Comparison of ENCODE assay signal across 27 mouse cellular contexts in genomic region chr11:8607123-8607522, GRCm38 (mm10).
"Had no signal": no experiment of that assay in that cellular context is flagged by ENCODE, and none has a peak within 500 bp of the region (broad histone marks: within the 10 kb centered on the region; RNA-seq: fewer than 3 reads in every experiment).

No protein-coding gene starts in this region.

- H3K4me3 ChIP-seq: embryonic facial prominence, embryonic 10.5 days; embryonic facial prominence, embryonic 12.5 days; embryonic facial prominence, embryonic 13.5 days; embryonic facial prominence, embryonic 15.5 days; erythroblast, embryonic 14.5 days; forebrain, embryonic 10.5 days; forebrain, embryonic 12.5 days; forebrain, embryonic 13.5 days; forebrain, embryonic 15.5 days; gastrocnemius, adult 2 months; heart, adult 2 months; heart, embryonic 10.5 days had no signal

- ATAC-seq: forebrain, embryonic 13.5 days; forebrain, embryonic 14.5 days; forebrain, embryonic 15.5 days; forebrain, embryonic 16.5 days; forebrain, postnatal 0 days had no signal

- H3K4me2 ChIP-seq: embryonic facial prominence, embryonic 12.5 days; embryonic facial prominence, embryonic 13.5 days; embryonic facial prominence, embryonic 15.5 days; forebrain, embryonic 12.5 days; forebrain, embryonic 13.5 days; forebrain, embryonic 15.5 days had no signal

- H3K27ac ChIP-seq: embryonic facial prominence, embryonic 10.5 days; embryonic facial prominence, embryonic 12.5 days; embryonic facial prominence, embryonic 13.5 days; embryonic facial prominence, embryonic 15.5 days; forebrain, embryonic 10.5 days; forebrain, embryonic 12.5 days; forebrain, embryonic 13.5 days; forebrain, embryonic 15.5 days; gastrocnemius, adult 2 months; heart, adult 2 months; heart, embryonic 10.5 days had no signal

- H3K36me3 ChIP-seq: forebrain, embryonic 12.5 days; forebrain, embryonic 15.5 days had no signal

- DNase-seq: cerebellum, adult 9-11 months; cerebellum, postnatal 10 days; cerebellum, postnatal 14 days; cerebellum, postnatal 25 days; cerebellum, postnatal 36 days; embryo, embryonic 11 days; forebrain, postnatal 0 days; gastrocnemius, adult 2 months; gastrocnemius, postnatal 10 days; gastrocnemius, postnatal 14 days; gastrocnemius, postnatal 25 days; gastrocnemius, postnatal 36 days; heart, adult 11 months; heart, adult 18-20 months; heart, adult 2 months had no signal

- H3K27me3 ChIP-seq: embryonic facial prominence, embryonic 12.5 days; embryonic facial prominence, embryonic 13.5 days; embryonic facial prominence, embryonic 15.5 days; forebrain, embryonic 12.5 days; forebrain, embryonic 13.5 days; forebrain, embryonic 15.5 days had no signal

- H3K9me3 ChIP-seq: embryonic facial prominence, embryonic 12.5 days; embryonic facial prominence, embryonic 15.5 days; forebrain, embryonic 10.5 days; forebrain, embryonic 12.5 days; forebrain, embryonic 13.5 days; forebrain, embryonic 15.5 days; heart, embryonic 10.5 days had no signal

- H3K9ac ChIP-seq: embryonic facial prominence, embryonic 12.5 days; embryonic facial prominence, embryonic 13.5 days; embryonic facial prominence, embryonic 15.5 days; forebrain, embryonic 12.5 days; forebrain, embryonic 13.5 days; forebrain, embryonic 15.5 days; forebrain, postnatal 0 days had no signal

- H3K4me1 ChIP-seq: forebrain, embryonic 12.5 days had no signal
